Mouse (Mus musculus) heart, embryonic 12.5 days (tissue): ENCODE data around the gene Ankrd36. TPM values are rescaled to one million over a fixed set of nuclear protein-coding genes. Genes with fewer than 3 reads are reported as not detected.

ENCODE experiments used
- ATAC-seq: fragments of 200-750 bp; cut with Nextera tagmentation; 2 replicates; pipeline ENCODE4 v1.8.0; 2017; ENCODE audit warnings: moderate TSS enrichment, moderate library complexity; ENCODE audit not compliant: insufficient number of reproducible peaks, low FRiP score
- H3K27ac ChIP-seq: fragments of 300-500 bp; sonication (generic); 2 replicates; pipeline ENCODE4 v1.5.1; 2016; ENCODE audit warnings: mild to moderate bottlenecking, moderate library complexity; ENCODE audit not compliant: poor library complexity, severe bottlenecking
- H3K27me3 ChIP-seq: fragments of 300-500 bp; sonication (generic); replicated peaks from 2 replicates; pipeline ENCODE4 v1.6.1; 2016; ENCODE audit warnings: mild to moderate bottlenecking, moderate library complexity
- H3K36me3 ChIP-seq: fragments of 300-500 bp; sonication (generic); 2 replicates; pipeline ENCODE4 v1.6.1; 2016; ENCODE audit warnings: mild to moderate bottlenecking, moderate library complexity
- H3K4me1 ChIP-seq: fragments of 300-500 bp; sonication (generic); replicated peaks from 2 replicates; pipeline ENCODE4 v1.6.1; 2016; ENCODE audit warnings: mild to moderate bottlenecking
- H3K4me2 ChIP-seq: fragments of 300-500 bp; sonication (generic); 2 replicates; pipeline ENCODE4 v1.6.1; 2016; ENCODE audit warnings: mild to moderate bottlenecking, moderate library complexity
- H3K4me3 ChIP-seq: fragments of 300-500 bp; sonication (generic); 2 replicates; pipeline ENCODE4 v1.5.1; 2016; ENCODE audit warnings: mild to moderate bottlenecking
- H3K9ac ChIP-seq: fragments of 300-500 bp; sonication (generic); 2 replicates; pipeline ENCODE4 v1.6.1; 2016; ENCODE audit warnings: mild to moderate bottlenecking, moderate library complexity
- H3K9me3 ChIP-seq: fragments of 300-500 bp; sonication (generic); replicated peaks from 2 replicates; pipeline ENCODE4 v1.6.1; 2016; ENCODE audit warnings: mild to moderate bottlenecking, moderate library complexity
- WGBS: fragments of 180-500 bp; shearing (Covaris S2); methylation state at CpG from one replicate; pipeline ENCODE4 v1.1.7; 2016; 5-methylcytosine and 5-hydroxymethylcytosine counted together
- polyA plus RNA-seq: library from polyadenylated mRNA; unstranded; fragments of >200 nt; fragmentation: Nextera tagmentation; extraction: Ambion mirVana; gene quantifications from 2 replicates; pipeline ENCODE4 v1.2.1, GENCODE M21; 2016

Ankrd36 gene
- polyA plus RNA-seq, 1 experiment from 2014 or later: 0.18 TPM

GRCm38 (mm10) chr11:5551430-5551829 lies 18.1 kb upstream of the Ankrd36 start:
- Histone ChIP-seq H3K4me2 (no peak overlapping the region), H3K27me3 (no peaks in the 10 kb centered on the region), H3K4me1 (no peaks in the 10 kb centered on the region), H3K9me3 (peaks cover 20% of the 10 kb centered on the region), H3K4me3 (no peak overlapping the region), H3K27ac (no peak overlapping the region), H3K9ac (no peak overlapping the region), H3K36me3 (no peaks in the 10 kb centered on the region)
- WGBS: 81% methylated on average over 5 of the region's 5 CpGs
- ATAC-seq: no peak

- no peaks in the 10 kb centered on the region for H3K27me3 ChIP-seq
- no peak overlapping the region for H3K4me2 ChIP-seq
- ATAC-seq: no peak
- H3K9me3 ChIP-seq: peaks cover 20% of the 10 kb centered on the region
- H3K36me3 ChIP-seq: no peaks in the 10 kb centered on the region
- no peak overlapping the region for H3K9ac ChIP-seq
- H3K4me1 ChIP-seq: no peaks in the 10 kb centered on the region
- H3K27ac ChIP-seq: no peak overlapping the region
- no peak overlapping the region for H3K4me3 ChIP-seq
- 45% methylated on average over 1 of the region's 1 CpGs for WGBS
Observed at GRCm38 (mm10) chr11:5551931-5552330, 17.6 kb upstream of the Ankrd36 start.

GRCm38 (mm10) chr11:5560273-5560672 lies 9.2 kb upstream of the Ankrd36 start:
- WGBS: 63% methylated on average over 3 of the region's 3 CpGs
- no peak overlapping the region for H3K9ac ChIP-seq
- H3K4me2 ChIP-seq: no peak overlapping the region
- no peaks in the 10 kb centered on the region for H3K36me3 ChIP-seq
- H3K4me1 ChIP-seq: peaks cover 10% of the 10 kb centered on the region; the same call in 1 of the 2 replicates
- no peak for ATAC-seq
- no peaks in the 10 kb centered on the region for H3K27me3 ChIP-seq
- H3K4me3 ChIP-seq: no peak overlapping the region
- no peak overlapping the region for H3K27ac ChIP-seq
- H3K9me3 ChIP-seq: no peaks in the 10 kb centered on the region

GRCm38 (mm10) chr11:5562625-5563268 lies 6.7 kb upstream of the Ankrd36 start:
- Histone ChIP-seq H3K4me2 (peak overlapping the region; percentile 31), H3K27me3 (no peaks in the 10 kb centered on the region), H3K4me3 (no peak overlapping the region), H3K27ac (no peak overlapping the region), H3K9ac (no peak overlapping the region), H3K9me3 (0 out of 2 replicates have a peak, but pooled peaks cover 4% of the 10 kb centered on the region), H3K36me3 (no peaks in the 10 kb centered on the region), H3K4me1 (peaks cover 10% of the 10 kb centered on the region; the same call in 1 of the 2 replicates)
- 20% methylated on average over 9 of the region's 9 CpGs for WGBS
- peak; percentile 54 for ATAC-seq

GRCm38 (mm10) chr11:5563898-5564297 lies 5.6 kb upstream of the Ankrd36 start:
- no peak overlapping the region for H3K4me3 ChIP-seq
- no peaks in the 10 kb centered on the region for H3K36me3 ChIP-seq
- H3K4me2 ChIP-seq: no peak overlapping the region
- ATAC-seq: no peak
- no peak overlapping the region for H3K9ac ChIP-seq
- H3K27ac ChIP-seq: no peak overlapping the region
- H3K4me1 ChIP-seq: peaks cover 10% of the 10 kb centered on the region; the same call in 1 of the 2 replicates
- H3K9me3 ChIP-seq: 0 out of 2 replicates have a peak, but pooled peaks cover 5% of the 10 kb centered on the region
- H3K27me3 ChIP-seq: no peaks in the 10 kb centered on the region
- WGBS: 65% methylated on average over 6 of the region's 6 CpGs

GRCm38 (mm10) chr11:5565596-5565995 lies 3.9 kb upstream of the Ankrd36 start:
- 0 out of 2 replicates have a peak, but pooled peaks cover 5% of the 10 kb centered on the region for H3K9me3 ChIP-seq
- H3K36me3 ChIP-seq: no peaks in the 10 kb centered on the region
- no peak overlapping the region for H3K27ac ChIP-seq
- no peak overlapping the region for H3K9ac ChIP-seq
- H3K4me2 ChIP-seq: no peak overlapping the region
- 86% methylated on average over 3 of the region's 3 CpGs for WGBS
- ATAC-seq: no peak
- no peak overlapping the region for H3K4me3 ChIP-seq
- H3K4me1 ChIP-seq: peaks cover 10% of the 10 kb centered on the region; the same call in 1 of the 2 replicates
- H3K27me3 ChIP-seq: no peaks in the 10 kb centered on the region

- Histone ChIP-seq H3K9me3 (0 out of 2 replicates have a peak, but pooled peaks cover 5% of the 10 kb centered on the region), H3K27ac (no peak overlapping the region), H3K4me1 (peaks cover 10% of the 10 kb centered on the region; the same call in 1 of the 2 replicates), H3K27me3 (no peaks in the 10 kb centered on the region), H3K4me2 (no peak overlapping the region), H3K36me3 (no peaks in the 10 kb centered on the region), H3K4me3 (no peak overlapping the region), H3K9ac (no peak overlapping the region)
- 60% methylated on average over 2 of the region's 2 CpGs for WGBS
- ATAC-seq: no peak
Observed at GRCm38 (mm10) chr11:5566506-5566905, 3.0 kb upstream of the Ankrd36 start.

- no peak for ATAC-seq
- WGBS: 94% methylated on average over 6 of the region's 6 CpGs
- no peak overlapping the region for H3K4me3 ChIP-seq
Observed at GRCm38 (mm10) chr11:5567654-5568053, 1.8 kb upstream of the Ankrd36 start.

GRCm38 (mm10) chr11:5568082-5568481 lies 1.4 kb upstream of the Ankrd36 start:
- H3K9ac ChIP-seq: no peak overlapping the region
- H3K27ac ChIP-seq: no peak overlapping the region
- H3K36me3 ChIP-seq: no peaks in the 10 kb centered on the region
- peaks cover 5% of the 10 kb centered on the region; the same call in 1 of the 2 replicates for H3K4me1 ChIP-seq
- WGBS: 83% methylated on average over 5 of the region's 5 CpGs
- no peak overlapping the region for H3K4me3 ChIP-seq
- ATAC-seq: no peak
- H3K9me3 ChIP-seq: 0 out of 2 replicates have a peak, but pooled peaks cover 5% of the 10 kb centered on the region
- H3K4me2 ChIP-seq: no peak overlapping the region
- H3K27me3 ChIP-seq: no peaks in the 10 kb centered on the region

More at GRCm38 (mm10) chr11:5567654-5568053, 1.8 kb upstream of the Ankrd36 start:
- Histone ChIP-seq H3K9ac (no peak overlapping the region), H3K27ac (no peak overlapping the region), H3K4me1 (peaks cover 10% of the 10 kb centered on the region; the same call in 1 of the 2 replicates), H3K36me3 (no peaks in the 10 kb centered on the region), H3K9me3 (0 out of 2 replicates have a peak, but pooled peaks cover 5% of the 10 kb centered on the region), H3K27me3 (no peaks in the 10 kb centered on the region), H3K4me2 (no peak overlapping the region)

- Histone ChIP-seq H3K4me1 (0 out of 2 replicates have a peak, but pooled peaks cover 4% of the 10 kb centered on the region), H3K4me2 (no peak overlapping the region), H3K27ac (no peak overlapping the region), H3K4me3 (no peak overlapping the region), H3K36me3 (no peaks in the 10 kb centered on the region), H3K27me3 (no peaks in the 10 kb centered on the region), H3K9ac (no peak overlapping the region), H3K9me3 (0 out of 2 replicates have a peak, but pooled peaks cover 5% of the 10 kb centered on the region)
- ATAC-seq: no peak
- 72% methylated on average over 4 of the region's 4 CpGs for WGBS
Observed at GRCm38 (mm10) chr11:5571856-5572255, 2.4 kb downstream of the Ankrd36 start.

GRCm38 (mm10) chr11:5573821-5574220 lies 4.3 kb downstream of the Ankrd36 start:
- no peaks in the 10 kb centered on the region for H3K9me3 ChIP-seq
- H3K27ac ChIP-seq: no peak overlapping the region
- no peak overlapping the region for H3K4me3 ChIP-seq
- peaks cover 16% of the 10 kb centered on the region for H3K4me1 ChIP-seq
- H3K36me3 ChIP-seq: no peaks in the 10 kb centered on the region
- H3K9ac ChIP-seq: no peak overlapping the region
- 43% methylated on average over 2 of the region's 2 CpGs for WGBS
- H3K4me2 ChIP-seq: no peak overlapping the region
- ATAC-seq: peak; percentile 91
- no peaks in the 10 kb centered on the region for H3K27me3 ChIP-seq
